Mouse (Mus musculus): ENCODE data around the gene Esr1. TPM values are rescaled to one million over a fixed set of nuclear protein-coding genes. Genes with fewer than 3 reads are reported as not detected.

The Esr1 gene
- 6.5 TPM for polyA plus RNA-seq (2014; fragmentation: Illumina TruSeq; extraction: RNeasy Lipid Tissue Mini Kit (QIAGEN cat#74804); ENCODE audit: low read depth, low replicate concordance)

GRCm38 (mm10) chr10:4611386-4612155, at the start of gene Esr1:
Gene Esr1 (plus strand): TSS chr10:4611593.

Other genes with a start within 250 kb of the Esr1 start
- gene Zbtb2, start 223.5 kb upstream of the Esr1 start, polyA plus RNA-seq (2014; fragmentation: Illumina TruSeq; extraction: RNeasy Lipid Tissue Mini Kit (QIAGEN cat#74804); ENCODE audit: low read depth, low replicate concordance): 11.3 TPM
- gene Rmnd1, start 179.2 kb upstream of the Esr1 start, polyA plus RNA-seq (2014; fragmentation: Illumina TruSeq; extraction: RNeasy Lipid Tissue Mini Kit (QIAGEN cat#74804); ENCODE audit: low read depth, low replicate concordance): 124 TPM
- 35.0 TPM for gene Armt1, start 179.1 kb upstream of the Esr1 start, polyA plus RNA-seq (2014; fragmentation: Illumina TruSeq; extraction: RNeasy Lipid Tissue Mini Kit (QIAGEN cat#74804); ENCODE audit: low read depth, low replicate concordance)
- 18.9 TPM for gene Ccdc170, start 129.1 kb upstream of the Esr1 start, polyA plus RNA-seq (2014; fragmentation: Illumina TruSeq; extraction: RNeasy Lipid Tissue Mini Kit (QIAGEN cat#74804); ENCODE audit: low read depth, low replicate concordance)